Mouse (Mus musculus) CH12.LX (cell line): ENCODE measurements at regions not wholly inside any gene's neighbourhood (a gene's known extent, or its start where the extent isn't known, plus 50 kb on each side); places are given as distances from the start of the nearest gene placed in this dataset.

Source experiments
- DNase-seq: peaks from one replicate; pipeline ENCODE4 v3.0.0-alpha.2; 2013; ENCODE audit errors: extremely low read depth
- H3K27ac ChIP-seq: 2 replicates; pipeline ENCODE4 v1.5.1; 2012; ENCODE audit warnings: low read depth, mild to moderate bottlenecking, control low read depth, moderate library complexity; ENCODE audit not compliant: insufficient read depth
- H3K27me3 ChIP-seq: replicated peaks from 2 replicates; pipeline ENCODE3; 2012; ENCODE audit warnings: inconsistent platforms
- H3K36me3 ChIP-seq, 2 experiments: replicated peaks in 1 of 2; 2 replicates each; pipeline versions ENCODE3 to v1.6.1; 2012; ENCODE audit warnings: inconsistent platforms in 1 of 2, low read length in 1 of 2, mild to moderate bottlenecking in 1 of 2, mixed read lengths in 1 of 2, moderate library complexity in 1 of 2; ENCODE audit not compliant: control insufficient read depth in 1 of 2, insufficient read depth in 1 of 2
- H3K4me1 ChIP-seq, 2 experiments: 2 replicates each; pipeline ENCODE4 v1.6.1; 2012; ENCODE audit warnings: inconsistent platforms in 1 of 2, moderate library complexity in 1 of 2; ENCODE audit not compliant: insufficient read depth in 2 of 2, control insufficient read depth in 1 of 2
- H3K4me2 ChIP-seq: 2 replicates; pipeline ENCODE4 v1.6.1; 2012; ENCODE audit warnings: low read depth, mild to moderate bottlenecking, control low read depth; ENCODE audit not compliant: poor library complexity, insufficient read depth, severe bottlenecking
- H3K4me3 ChIP-seq, 3 experiments: fragments of 150-350 bp in 1 of 3; sonication (generic) in 1 of 3; replicated peaks in 1 of 3; 2 replicates each; pipeline versions ENCODE3 to v1.5.1; 2011 to 2012; ENCODE audit warnings: low read depth in 2 of 3, low read length in 2 of 3, mild to moderate bottlenecking in 2 of 3, moderate library complexity in 2 of 3, control low read depth in 1 of 3, improper control_type of control experiment in 1 of 3, inconsistent platforms in 1 of 3, mixed read lengths in 1 of 3; ENCODE audit not compliant: poor library complexity in 1 of 3
- H3K79me2 ChIP-seq: replicated peaks from 2 replicates; pipeline ENCODE4 v1.6.1; 2012; ENCODE audit warnings: mild to moderate bottlenecking, moderate library complexity; ENCODE audit not compliant: control insufficient read depth, poor library complexity, insufficient read depth, severe bottlenecking; ENCODE audit errors: extremely low read depth
- H3K9ac ChIP-seq: 2 replicates; pipeline ENCODE4 v1.6.1; 2012; ENCODE audit warnings: low read depth, mild to moderate bottlenecking, control low read depth, moderate library complexity; ENCODE audit not compliant: insufficient read depth
- H3K9me3 ChIP-seq: replicated peaks from 2 replicates; pipeline ENCODE3; 2012; ENCODE audit warnings: low read length, inconsistent platforms, mixed read lengths
- CTCF ChIP-seq, 2 experiments: IDR thresholded peaks in 1 of 2; conservative IDR thresholded peaks in 1 of 2; 2 replicates each; pipeline ENCODE4 v1.5.1; 2011 to 2012; ENCODE audit warnings: low read depth in 2 of 2, low read length in 2 of 2, improper control_type of control experiment in 1 of 2, inconsistent platforms in 1 of 2, mild to moderate bottlenecking in 1 of 2, moderate library complexity in 1 of 2
- ETS1 ChIP-seq: conservative IDR thresholded peaks from 2 replicates; pipeline ENCODE4 v1.6.1; 2012; ENCODE audit warnings: low read depth, mild to moderate bottlenecking, inconsistent platforms, low read length, improper control_type of control experiment, moderate library complexity
- JUN ChIP-seq: IDR thresholded peaks from 2 replicates; pipeline ENCODE4 v1.6.1; 2011; ENCODE audit warnings: low read depth, mild to moderate bottlenecking, low read length, improper control_type of control experiment, moderate library complexity; ENCODE audit not compliant: insufficient read depth
- JUND ChIP-seq: conservative IDR thresholded peaks from 2 replicates; pipeline ENCODE4 v1.6.1; 2011; ENCODE audit warnings: low read depth, low read length, improper control_type of control experiment
- NRF1 ChIP-seq: IDR thresholded peaks from 2 replicates; pipeline ENCODE4 v1.6.1; 2014; ENCODE audit warnings: low read depth, mild to moderate bottlenecking, inconsistent platforms, low read length, improper control_type of control experiment, moderate library complexity
- dilution Hi-C: fragments of 300-500 bp; cut with MboI; formaldehyde crosslinking; loops from 2 replicates; pipeline ENCODE4 v1.14.3; 2020; ENCODE audit warnings: low sequenced_read_pairs; ENCODE audit not compliant: extremely low pct_unique_long_range_greater_than_20kb, extremely low pct_ligation_motif_present
- in situ Hi-C: fragments of 300-500 bp; cut with MboI; formaldehyde crosslinking; loops from 3 replicates; pipeline ENCODE4 v1.14.3; 2019; ENCODE audit warnings: low sequenced_read_pairs, low pct_ligation_motif_present, low pct_unique_long_range_greater_than_20kb, mixed read lengths

DNA sequence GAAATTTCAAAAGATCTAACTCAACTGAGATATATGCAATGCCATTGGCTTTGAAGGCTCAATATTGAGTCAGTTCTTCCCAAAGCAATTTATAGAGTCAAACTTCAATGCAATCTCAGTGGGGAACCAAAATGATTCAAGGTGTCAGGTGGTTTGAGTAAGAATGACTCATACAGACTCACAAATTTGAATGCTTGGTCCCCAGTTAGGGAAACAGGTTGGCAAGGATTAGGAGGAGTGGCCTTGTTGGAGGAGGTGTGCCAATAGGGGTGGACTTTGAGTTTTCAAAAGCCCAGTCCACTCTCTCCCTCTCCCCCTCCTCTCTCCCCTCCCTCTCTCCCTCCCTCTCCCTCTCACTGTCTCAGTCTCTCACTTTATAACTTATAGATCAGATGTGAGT is 52.8 kb upstream of the Smad1 start:
- Histone ChIP-seq H3K27ac (no peak overlapping the region), H3K36me3 (no peaks in the 10 kb centered on the region), H3K27me3 (no peaks in the 10 kb centered on the region), H3K4me1 (peaks cover 0 to 14% of the 10 kb centered on the region in 2 experiments; a peak in 2 of 4 replicates), H3K9me3 (no peaks in the 10 kb centered on the region), H3K9ac (no peak overlapping the region), H3K4me2 (no peak overlapping the region), H3K4me3 (no peak overlapping the region), H3K79me2 (no peaks in the 10 kb centered on the region)
- in situ Hi-C loops: no loop called here
- peak; percentile 37 for DNase-seq
- dilution Hi-C loops: no loop called here
- TF ChIP-seq JUN (peak; percentile 8; the same call in 1 of the 2 replicates), JUND (peak; percentile 43; the same call in 1 of the 2 replicates), NRF1 (no peak)

DNA sequence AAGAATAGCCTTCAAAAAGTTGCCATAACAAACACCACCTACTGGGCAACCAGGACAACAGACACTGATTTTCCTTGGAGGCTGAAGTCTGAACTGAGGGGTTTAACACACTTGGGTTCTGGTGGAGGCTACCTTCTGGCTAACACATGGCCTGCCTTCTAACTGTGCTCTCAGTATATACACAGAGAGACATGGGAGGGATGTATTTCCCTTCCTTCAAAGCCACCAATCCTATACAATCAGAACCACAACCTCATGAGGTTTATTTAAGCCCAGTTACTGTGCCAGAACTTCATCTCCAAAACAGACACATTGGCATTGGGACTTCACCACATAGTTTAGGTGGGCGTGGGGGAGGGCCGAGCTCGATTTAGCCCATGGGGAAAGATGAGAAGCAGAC is 50.1 kb upstream of the Smad1 start:
- dilution Hi-C loops (no loop called here), in situ Hi-C loops (no loop called here)
- no peaks in the 10 kb centered on the region for H3K79me2 ChIP-seq
- no peak for TF ChIP-seq ETS1
- peak in 1 of 2 experiments; percentile 23; a peak in 1 of 4 replicates for TF ChIP-seq CTCF (conservative IDR thresholded peaks at IDR 0.05 in 1 of 2, IDR thresholded peaks at IDR 0.05 in 1 of 2; ENCODE audit: low read depth in 2 of 2, low read length in 2 of 2)
- no peak overlapping the region for H3K27ac ChIP-seq
- no peak for DNase-seq
- no peaks in the 10 kb centered on the region for H3K27me3 ChIP-seq
- H3K4me1 ChIP-seq: peaks cover 0 to 14% of the 10 kb centered on the region in 2 experiments; a peak in 2 of 4 replicates
- H3K4me2 ChIP-seq: peak overlapping the region; percentile 61; the same call in 1 of the 2 replicates
- H3K36me3 ChIP-seq: no peaks in the 10 kb centered on the region
- no peaks in the 10 kb centered on the region for H3K9me3 ChIP-seq
- no peak overlapping the region for H3K9ac ChIP-seq
- no peak overlapping the region for H3K4me3 ChIP-seq
